Mouse (Mus musculus) thymus, postnatal 4 days (tissue): ENCODE results near the gene Il12rb1.
A peak's percentile ranks its signal among the peaks of the same experiment; 100 is the strongest.

Experiments
- DNase-seq: peaks from one replicate; pipeline ENCODE4 v3.0.0; 2021

Gene Il12rb1

DNA sequence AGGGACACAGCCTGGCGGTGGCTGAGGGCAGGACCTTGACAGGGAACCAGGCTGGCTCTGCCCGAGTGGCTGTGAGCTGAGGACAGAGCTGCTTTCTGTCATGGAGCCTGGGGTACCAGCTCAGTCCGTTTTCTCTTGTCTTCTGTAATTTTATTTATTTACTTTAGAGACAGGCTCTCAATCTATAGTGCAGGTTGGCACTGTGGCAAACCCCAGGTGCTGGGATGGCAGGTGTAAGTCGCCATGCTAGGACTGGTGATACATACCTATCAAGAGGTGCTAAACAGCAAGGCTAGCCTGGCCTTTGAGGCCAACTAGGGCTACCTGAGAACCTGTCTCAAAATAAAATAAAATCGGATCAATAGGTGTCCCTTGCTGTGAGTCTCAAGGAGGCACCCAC is 47.8 kb downstream of the Il12rb1 start:
- no peak for DNase-seq

DNA sequence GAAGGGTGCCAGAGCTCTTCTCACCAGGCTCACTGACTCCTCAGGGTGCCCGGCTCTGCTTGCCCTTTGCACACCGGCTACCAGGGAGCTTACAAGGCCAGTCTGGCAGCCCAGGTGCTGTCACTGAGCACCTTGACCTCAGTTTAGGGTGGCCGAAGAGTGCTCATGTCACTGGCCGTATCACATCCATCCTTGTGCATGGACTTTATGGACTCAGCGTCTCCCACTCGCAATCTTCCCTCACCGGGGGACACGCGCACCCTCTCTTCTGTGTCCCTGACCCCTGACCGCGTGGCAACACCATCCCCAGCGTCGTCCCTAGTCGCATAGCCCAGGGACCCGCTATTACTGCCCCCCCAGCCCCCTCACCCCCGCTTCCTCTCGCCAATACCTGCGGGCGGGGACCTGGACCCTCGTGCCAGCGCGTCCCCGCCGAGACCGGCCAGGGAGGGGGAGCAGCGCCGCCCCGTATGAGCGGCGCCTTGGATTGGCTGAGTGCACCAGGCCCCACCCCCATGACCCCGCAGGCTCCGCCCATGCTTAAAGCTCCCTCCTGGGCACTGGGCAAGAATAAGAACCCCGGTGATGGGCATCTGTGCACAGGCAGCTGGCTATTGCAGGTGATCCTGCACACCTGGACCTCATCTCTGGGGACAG is 48.4 kb downstream of the Il12rb1 start:
- DNase-seq: peak; percentile 79

GRCm38 (mm10) chr8:70857516-70857915 is 49.3 kb downstream of the Il12rb1 start:
- DNase-seq: peak; percentile 68

GRCm38 (mm10) chr8:70862824-70863641 is 54.8 kb downstream of the Il12rb1 start, which contains the start of gene Kcnn1:
Gene Kcnn1, minus strand, starts transcription at chr8:70863258.
- DNase-seq: peak; percentile 64

GRCm38 (mm10) chr8:70863956-70864711 is 55.9 kb downstream of the Il12rb1 start:
- peak; percentile 54 for DNase-seq

- peak; percentile 61 for DNase-seq
Observed at GRCm38 (mm10) chr8:70864712-70865221, 56.5 kb downstream of the Il12rb1 start.

GRCm38 (mm10) chr8:70865350-70866000 is 57.2 kb downstream of the Il12rb1 start:
- peak; percentile 98 for DNase-seq

GRCm38 (mm10) chr8:70866001-70866520 is 57.8 kb downstream of the Il12rb1 start:
- DNase-seq: no peak

GRCm38 (mm10) chr8:70866566-70866965 is 58.3 kb downstream of the Il12rb1 start:
- DNase-seq: no peak

DNA sequence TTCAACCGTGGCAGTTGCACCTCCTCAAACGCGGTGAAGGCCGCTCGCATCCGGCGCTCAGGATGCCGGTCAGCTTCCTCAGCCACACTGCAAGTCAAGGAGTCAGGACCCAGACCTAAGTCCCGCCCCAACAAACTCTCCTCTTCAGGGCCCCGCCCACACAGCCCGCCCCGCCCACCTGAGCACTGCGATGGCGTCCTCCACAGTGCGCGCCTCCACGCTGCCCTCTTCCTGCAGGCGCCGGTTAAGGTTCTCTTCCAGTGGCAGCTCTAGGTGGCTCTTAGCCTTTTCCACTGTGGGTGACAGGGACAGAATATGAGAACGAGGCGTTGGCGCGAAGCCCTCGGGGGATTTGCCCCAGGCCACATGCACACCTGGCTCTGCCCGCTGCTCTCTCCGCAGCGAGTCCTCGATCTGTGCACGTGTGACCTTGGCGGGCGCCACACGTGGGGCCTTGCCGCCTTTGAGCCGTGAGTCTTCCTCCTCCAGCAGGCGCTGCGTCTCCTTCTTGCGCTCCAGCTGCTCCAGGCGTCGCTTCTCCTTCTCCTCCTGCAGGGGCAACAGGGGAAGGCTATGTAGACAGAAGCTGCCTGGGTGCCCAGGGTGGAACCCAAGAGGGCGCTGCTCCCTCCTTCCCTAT is 60.4 kb downstream of the Il12rb1 start:
- DNase-seq: peak; percentile 78

- DNase-seq: no peak
Observed at GRCm38 (mm10) chr8:70869199-70869571, 60.9 kb downstream of the Il12rb1 start.

DNA sequence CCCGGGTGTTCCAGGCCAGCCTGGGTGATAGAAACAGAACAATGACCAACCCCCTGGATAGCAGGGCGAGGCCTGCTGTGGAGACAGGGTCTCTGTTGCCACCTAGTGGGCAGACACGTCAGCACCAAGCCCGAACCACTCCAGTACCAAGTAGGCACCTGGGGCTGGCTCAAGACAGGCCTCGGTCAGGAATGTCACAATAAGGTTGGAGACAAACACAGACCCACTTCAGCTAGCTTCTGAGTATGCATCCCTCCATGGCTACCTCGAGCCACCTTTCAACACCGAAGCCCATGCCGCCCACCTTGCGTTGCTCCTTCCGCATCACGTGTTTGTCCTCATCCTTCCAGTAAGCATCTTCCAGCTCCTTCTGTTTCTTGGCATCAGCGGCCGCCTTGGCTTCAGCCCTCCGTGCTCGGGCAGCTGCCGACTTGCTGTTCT is 61.4 kb downstream of the Il12rb1 start:
- DNase-seq: peak; percentile 83
